Mouse (Mus musculus): Measurements from ENCODE around the gene Utp20.

Utp20 gene

GRCm38 (mm10) chr10:88826188-88826946, at the start of gene Utp20:
Utp20 (minus strand) TSS chr10:88826804.
- peak; percentile 60 to 75 for DNase-seq (ENCODE audit: low spot score in 2 of 2)

GRCm38 (mm10) chr10:88874870-88875269, 48.3 kb upstream of the Utp20 start:
- no peak for DNase-seq (ENCODE audit: low spot score in 2 of 2)

DNA sequence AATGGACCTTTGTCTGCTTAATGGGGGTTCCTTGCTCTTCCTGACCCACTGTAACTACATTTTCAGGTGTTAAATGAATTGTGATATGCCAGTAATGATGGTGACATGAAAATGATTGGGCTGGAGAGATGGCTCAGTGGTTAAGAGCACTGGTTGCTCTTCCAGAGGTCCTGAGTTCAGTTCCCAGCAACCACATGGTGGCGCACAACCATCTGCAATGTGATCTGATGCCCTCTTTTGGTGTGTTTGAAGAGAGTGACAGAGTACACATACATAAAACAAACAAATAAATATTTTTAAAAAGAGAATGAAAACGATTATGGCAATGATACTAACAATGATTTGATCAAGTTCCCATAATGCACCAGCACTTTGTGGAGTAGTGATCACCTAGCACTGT, 39.4 kb upstream of the Utp20 start:
- no peak for DNase-seq (ENCODE audit: low spot score in 2 of 2)

DNA sequence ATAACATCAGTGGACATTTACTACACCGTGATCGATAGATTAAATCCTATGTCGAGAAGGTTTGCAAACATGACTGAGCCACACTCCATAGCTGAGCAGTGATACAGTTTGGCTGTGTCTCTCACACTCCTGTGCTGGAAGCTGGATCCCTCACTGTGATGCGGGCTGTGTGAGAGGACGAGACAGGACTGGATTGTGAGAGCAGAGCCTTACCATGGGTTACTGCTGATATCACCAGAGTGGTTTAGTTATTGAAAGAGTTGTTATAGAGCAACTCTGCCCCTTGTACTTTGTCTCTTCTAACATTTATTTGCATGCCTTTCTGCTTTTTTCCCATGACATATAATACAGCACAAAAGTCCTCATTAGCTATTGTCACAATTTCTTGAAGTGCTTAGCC, 35.7 kb upstream of the Utp20 start:
- no peak for DNase-seq (ENCODE audit: low spot score in 2 of 2)

- no peak for DNase-seq (ENCODE audit: low spot score in 2 of 2)
Observed at GRCm38 (mm10) chr10:88861416-88861815, 34.8 kb upstream of the Utp20 start.

GRCm38 (mm10) chr10:88860911-88861310, 34.3 kb upstream of the Utp20 start:
- DNase-seq (ENCODE audit: low spot score in 2 of 2): no peak

DNA sequence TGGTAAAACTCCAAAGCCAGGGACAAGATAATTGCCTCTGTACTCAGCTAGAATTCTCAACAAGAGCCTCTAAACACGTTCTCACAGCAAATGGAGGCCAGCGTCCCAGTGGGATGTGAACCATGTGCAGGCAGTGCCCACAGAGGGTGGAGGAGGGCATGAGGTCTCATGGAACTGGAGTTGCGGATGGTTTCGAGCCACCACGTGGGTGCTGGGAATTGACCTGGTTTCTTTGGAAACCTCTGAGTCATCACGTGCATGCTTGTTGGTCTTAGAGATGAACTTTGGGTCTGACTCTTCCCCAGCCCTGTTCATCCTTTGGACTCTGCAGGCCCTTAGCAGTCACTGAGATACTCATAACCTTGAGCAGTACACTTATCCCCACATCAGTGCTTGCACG, 26.7 kb upstream of the Utp20 start:
- DNase-seq (ENCODE audit: low spot score in 2 of 2): no peak

DNA sequence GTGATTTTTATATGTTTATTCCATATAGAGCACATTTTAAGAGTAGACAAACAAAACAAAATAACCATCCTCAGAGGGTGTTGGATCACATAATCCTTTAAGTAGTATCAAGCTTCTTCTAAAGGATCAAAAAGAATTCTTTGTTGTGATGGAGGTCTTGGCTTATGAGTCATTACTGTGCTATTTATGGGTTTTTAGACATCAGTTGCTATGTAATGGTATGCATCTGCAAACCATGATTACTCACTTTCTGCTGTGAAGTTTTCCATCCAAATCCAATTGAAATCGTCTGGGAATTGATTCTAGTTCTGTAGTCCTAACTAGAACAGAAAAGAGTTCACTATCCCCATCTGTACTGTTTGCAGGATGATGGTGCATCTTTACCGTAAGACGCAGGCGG, 23.4 kb upstream of the Utp20 start:
- no peak for DNase-seq (ENCODE audit: low spot score in 2 of 2)

- DNase-seq (ENCODE audit: low spot score in 2 of 2): no peak
Observed at GRCm38 (mm10) chr10:88848876-88849476, 22.4 kb upstream of the Utp20 start.

DNA sequence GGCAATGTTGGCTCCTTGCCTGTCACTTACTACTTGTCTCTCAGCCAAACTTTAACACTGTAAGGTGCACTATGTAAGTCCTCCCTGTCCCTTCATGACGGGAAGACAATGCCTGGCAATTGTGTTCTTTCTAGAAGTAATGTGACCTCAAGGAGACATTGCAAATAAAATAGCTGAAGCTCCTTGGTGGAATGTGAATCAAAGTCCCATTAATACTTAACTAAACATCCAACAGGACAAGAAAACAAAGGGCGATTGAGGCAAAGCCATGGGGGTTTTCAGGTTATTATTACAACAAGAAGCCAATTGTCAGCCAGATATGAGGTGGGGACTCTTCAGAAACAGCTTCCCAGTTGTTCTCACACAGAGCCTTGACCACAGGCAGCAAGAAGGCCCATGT, 7.6 kb upstream of the Utp20 start:
- no peak for DNase-seq (ENCODE audit: low spot score in 2 of 2)

- no peak for DNase-seq (ENCODE audit: low spot score in 2 of 2)
Observed at GRCm38 (mm10) chr10:88828361-88828760, 1.8 kb upstream of the Utp20 start.

DNA sequence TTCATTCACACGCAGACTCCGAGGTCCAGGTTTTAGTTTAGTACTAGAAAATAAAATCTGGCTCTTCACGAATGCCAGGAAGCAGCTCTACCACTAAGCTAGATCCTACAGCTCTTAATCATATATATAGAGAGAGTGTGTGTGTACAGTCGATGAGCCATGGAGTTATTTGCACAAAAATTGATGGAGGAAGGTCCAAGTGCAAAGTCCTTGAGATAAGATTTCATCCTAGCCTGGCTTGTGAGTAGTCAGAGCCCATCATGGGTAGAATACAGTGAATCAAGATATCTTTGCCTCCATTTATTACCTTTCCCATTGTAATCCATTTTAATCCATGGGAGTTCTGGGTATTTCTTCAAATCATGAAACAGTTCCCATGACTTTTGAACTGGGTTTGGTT, 992 bp upstream of the Utp20 start:
- no peak for DNase-seq (ENCODE audit: low spot score in 2 of 2)

- peak in 1 of 2 experiments; percentile 1 for DNase-seq (ENCODE audit: low spot score in 2 of 2)
Observed at GRCm38 (mm10) chr10:88826947-88827306, 323 bp upstream of the Utp20 start.

DNA sequence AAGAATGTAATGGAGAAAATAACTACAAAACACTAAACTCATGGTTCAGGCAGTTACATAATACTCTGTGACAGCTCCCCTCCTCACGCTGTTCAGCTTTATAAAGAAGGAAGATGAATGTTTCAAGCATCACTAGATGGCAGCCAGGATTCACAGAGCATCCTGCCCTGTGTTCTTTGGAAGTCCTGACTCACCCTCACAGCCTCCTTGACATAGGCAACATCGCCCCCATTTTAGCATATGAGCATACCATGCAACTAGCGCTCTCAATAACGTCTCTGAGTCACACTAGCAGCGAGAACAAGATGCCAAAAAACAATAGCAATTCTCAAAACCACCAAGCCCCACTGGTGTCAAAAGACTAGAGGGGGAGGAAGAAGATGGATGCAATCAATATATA, 9.3 kb downstream of the Utp20 start:
- DNase-seq (ENCODE audit: low spot score in 2 of 2): no peak

GRCm38 (mm10) chr10:88815256-88815655, 11.3 kb downstream of the Utp20 start:
- no peak for DNase-seq (ENCODE audit: low spot score in 2 of 2)

DNA sequence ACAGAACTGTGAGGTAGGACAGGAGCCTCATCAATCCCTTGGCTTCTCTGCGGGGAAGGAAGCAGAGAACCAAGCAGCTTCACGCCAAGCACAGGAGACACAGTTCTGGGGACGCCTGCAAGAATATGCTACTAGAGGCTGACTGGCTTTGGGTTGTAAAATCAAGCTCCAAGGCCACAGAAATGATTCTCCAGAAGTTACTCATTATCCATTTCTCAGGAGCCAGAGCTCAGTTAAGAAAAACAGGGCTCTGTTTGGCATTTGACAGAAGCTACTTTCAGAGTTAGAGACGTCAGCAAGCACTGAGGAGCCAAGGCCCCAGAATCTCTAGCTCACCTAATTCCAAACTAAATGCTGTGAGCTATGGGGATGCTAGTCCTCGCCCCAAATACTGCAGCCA, 14.9 kb downstream of the Utp20 start:
- DNase-seq (ENCODE audit: low spot score in 2 of 2): no peak

- no peak for DNase-seq (ENCODE audit: low spot score in 2 of 2)
Observed at GRCm38 (mm10) chr10:88802236-88802635, 24.4 kb downstream of the Utp20 start.

DNA sequence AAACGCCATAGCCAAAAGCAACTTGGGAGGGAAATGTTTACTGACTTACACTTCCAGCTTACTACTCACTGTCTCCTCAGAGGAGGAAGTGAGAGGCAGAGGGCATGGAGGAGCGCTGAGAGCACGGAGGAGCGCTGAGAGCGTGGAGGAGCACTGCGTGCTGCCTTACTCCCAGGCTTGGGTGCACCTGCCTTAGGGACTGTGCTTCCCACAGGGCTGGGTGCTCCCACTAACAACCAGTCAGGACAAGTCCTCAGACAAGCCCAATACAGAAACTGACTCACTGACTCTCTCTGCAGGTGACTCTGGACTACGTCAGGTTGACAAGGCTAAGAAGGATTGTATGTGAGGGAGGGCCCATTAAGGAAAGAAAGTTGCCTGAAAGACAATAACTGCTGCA, 27.2 kb downstream of the Utp20 start:
- no peak for DNase-seq (ENCODE audit: low spot score in 2 of 2)

GRCm38 (mm10) chr10:88797452-88797851, 29.2 kb downstream of the Utp20 start:
- no peak for DNase-seq (ENCODE audit: low spot score in 2 of 2)

- no peak for DNase-seq (ENCODE audit: low spot score in 2 of 2)
Observed at GRCm38 (mm10) chr10:88796939-88797338, 29.7 kb downstream of the Utp20 start.

DNA sequence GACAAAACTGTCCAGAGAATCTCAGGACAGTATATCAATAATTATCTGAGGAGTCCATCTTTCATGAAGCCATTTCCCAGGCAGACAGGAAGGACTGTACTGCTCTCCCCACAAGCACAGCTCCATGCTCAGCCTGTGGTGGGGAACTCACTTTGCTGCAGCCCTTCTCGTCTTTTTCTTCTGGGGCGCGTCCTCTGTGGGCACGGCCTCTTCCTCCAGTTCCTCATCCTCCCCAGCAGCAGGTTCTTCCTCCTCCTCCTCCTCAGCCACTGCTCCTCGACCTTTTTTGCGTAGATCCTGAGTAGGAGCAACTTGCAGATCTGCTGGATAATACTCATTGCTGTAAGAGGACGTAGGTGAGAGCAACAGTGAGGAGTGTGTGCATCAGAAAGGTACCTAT, 31.4 kb downstream of the Utp20 start:
- DNase-seq (ENCODE audit: low spot score in 2 of 2): no peak

DNA sequence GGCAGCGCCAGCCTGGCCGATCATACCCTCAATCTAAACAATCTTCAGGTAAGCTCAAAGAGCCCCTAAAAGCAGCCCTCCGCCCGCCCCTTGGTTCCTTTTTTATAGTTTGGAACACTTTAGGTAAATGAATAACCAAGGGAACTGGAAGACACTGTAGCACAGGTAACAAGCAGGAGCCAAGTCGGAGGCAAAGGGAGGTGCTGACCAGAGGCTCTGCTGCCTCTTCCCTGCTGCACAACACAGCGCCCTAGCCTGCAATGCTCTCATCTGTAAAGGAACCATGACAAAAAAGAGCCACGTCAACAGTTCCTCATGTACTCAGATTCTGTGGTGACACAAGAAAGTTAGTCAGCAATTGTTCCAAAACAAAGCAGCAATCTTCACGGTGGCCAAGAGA, 32.0 kb downstream of the Utp20 start:
- no peak for DNase-seq (ENCODE audit: low spot score in 2 of 2)

GRCm38 (mm10) chr10:88793671-88794070, 32.9 kb downstream of the Utp20 start:
- no peak for DNase-seq (ENCODE audit: low spot score in 2 of 2)

- DNase-seq (ENCODE audit: low spot score in 2 of 2): no peak
Observed at GRCm38 (mm10) chr10:88784513-88784931, 42.1 kb downstream of the Utp20 start.

Data from cerebellum, postnatal 4 days (tissue).